Mouse (Mus musculus): ENCODE results near the gene Rhoc.
"Not testable (repeated sequence)": the region's sequence is repeated elsewhere in the genome, so short reads cannot be mapped to it uniquely, and the experiment has no call there.

Rhoc gene

DNA sequence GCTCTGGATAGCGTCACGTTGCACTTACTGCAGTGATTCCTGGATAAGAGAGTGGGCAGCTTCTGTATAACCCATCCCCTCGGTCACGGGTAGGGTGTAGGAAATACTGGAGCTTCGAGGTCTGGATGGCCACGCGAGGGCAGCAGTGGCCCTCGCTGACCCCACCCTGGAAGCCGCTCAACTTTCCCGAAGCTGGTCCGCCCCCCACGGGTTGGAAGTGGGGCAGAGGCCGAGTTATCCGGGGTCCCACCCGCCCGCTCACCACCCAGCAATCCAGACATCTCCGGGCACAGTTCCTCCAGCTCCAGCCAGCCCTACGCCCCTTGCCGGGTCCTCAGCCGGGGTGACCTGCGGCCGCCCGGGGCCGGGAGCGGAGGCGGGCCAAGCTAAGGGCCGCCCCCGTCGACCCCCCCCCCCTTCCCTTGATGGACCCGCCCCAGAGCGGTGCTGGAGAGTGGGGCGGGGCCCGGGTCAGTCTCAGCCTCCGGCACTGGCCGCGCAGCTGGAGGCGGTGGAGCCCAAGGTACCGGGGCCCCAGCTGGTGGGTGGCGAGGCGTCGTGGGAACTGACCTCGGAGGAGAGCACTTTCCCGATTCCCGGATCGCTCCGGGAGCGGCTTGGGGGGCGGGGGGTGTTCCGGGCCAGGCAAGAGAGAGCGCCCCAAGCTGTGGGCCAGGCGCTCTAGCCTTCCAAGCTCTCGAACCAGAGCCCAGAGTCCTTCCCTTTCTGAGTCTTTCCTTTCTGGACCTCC is 561 bp downstream of the Rhoc start:
- DNase-seq, result peak; percentile 85 to 88

DNA sequence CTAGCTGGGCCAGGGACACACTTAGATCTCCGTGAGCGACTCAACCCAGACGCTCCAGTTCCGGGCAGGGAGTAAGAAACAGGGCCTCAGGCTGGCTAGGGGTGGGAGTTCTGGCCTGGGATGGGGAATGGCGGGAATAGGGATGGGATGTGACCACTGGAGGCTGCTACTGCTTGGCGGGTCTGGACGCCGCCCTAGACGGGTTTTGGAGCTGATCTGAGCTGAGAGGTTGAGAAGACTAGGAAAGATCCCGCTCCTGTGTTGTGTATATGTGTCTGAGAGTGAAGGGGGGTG is 1.1 kb downstream of the Rhoc start:
- peak; percentile 23 to 33 for DNase-seq

DNA sequence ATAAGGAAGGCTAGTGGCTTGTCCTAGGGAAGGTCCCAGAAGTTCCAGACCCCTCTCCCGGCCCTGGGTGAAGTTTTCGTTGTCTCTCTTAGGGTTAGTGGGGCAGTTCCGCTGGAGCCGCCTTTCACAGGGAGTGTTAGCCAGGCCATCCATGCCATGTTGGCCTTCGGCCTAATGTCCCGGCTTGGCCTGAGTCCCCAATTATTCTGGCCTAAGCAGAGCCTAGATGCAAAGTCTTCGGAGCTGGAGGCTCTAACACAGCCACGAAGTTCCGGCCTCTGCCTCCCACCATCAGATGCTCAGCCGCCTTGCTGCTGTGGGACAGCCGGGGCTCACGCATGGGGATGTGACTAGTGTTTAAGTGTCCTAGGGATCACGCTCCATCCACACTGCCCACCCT is 1.6 kb downstream of the Rhoc start:
- DNase-seq, result peak; percentile 41 to 54

DNA sequence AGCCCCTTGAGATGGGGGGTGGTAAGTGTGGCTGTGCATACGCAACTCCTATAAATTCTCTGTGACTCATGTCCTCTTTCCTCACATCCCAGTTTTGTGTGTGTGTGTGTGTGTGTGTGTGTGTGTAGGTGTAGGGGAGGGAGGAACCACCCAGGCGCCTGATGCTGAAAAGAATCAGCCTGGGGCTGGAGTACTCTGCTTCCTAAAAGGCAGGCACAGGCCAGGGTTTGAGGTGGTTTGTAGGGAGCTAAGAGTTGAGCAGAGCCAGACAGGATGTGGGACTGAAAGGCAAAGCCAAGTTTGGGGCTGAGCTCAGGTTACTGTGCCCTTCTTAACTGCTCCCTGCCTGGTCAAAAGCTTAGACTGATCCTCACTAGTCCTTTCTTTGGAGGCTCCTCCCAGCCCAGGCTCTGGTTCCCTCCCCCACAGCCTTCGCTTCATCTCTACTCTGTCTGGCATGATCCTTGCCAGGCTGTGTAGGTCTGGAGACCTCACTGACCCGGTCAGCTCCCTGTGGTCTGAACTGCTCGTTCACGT is 2.3 kb downstream of the Rhoc start:
- DNase-seq, result peak; percentile 26 to 51

DNA sequence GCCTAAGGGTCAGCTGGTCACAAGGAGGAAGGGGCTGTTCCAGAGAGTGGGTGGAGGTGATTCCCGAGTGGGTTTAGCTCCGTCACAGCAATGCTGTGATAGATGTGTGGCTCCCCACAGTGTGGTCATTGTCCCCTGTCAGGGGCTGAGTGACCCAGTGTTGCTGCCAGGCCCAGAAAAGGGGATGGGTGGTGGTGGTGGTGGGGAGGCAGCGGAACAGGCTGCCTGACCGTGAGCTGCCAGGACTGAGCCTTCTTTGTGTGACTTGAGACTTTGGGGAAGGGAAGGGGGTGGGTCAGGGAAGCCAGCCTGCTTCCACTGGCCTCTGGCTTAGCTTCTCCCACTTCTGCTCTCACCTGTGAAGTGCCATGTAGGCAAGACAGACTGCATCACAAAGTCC is 2.8 kb downstream of the Rhoc start:
- no peak for DNase-seq

DNA sequence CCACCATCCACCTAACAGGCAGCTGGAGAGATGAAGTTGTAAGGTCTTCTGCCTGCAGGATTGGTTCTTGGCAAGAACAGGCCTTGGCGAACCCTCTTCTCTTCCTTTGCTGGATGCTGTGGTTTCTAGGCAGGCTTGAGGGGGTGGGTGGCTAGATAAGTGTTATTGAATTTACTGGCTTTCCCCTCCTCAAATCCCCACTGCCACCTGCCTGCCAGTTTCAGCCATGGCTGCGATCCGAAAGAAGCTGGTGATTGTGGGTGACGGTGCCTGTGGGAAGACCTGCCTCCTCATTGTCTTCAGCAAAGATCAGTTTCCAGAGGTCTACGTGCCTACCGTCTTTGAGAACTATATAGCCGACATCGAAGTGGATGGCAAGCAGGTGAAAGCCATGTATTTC is 3.5 kb downstream of the Rhoc start:
- no peak for DNase-seq

DNA sequence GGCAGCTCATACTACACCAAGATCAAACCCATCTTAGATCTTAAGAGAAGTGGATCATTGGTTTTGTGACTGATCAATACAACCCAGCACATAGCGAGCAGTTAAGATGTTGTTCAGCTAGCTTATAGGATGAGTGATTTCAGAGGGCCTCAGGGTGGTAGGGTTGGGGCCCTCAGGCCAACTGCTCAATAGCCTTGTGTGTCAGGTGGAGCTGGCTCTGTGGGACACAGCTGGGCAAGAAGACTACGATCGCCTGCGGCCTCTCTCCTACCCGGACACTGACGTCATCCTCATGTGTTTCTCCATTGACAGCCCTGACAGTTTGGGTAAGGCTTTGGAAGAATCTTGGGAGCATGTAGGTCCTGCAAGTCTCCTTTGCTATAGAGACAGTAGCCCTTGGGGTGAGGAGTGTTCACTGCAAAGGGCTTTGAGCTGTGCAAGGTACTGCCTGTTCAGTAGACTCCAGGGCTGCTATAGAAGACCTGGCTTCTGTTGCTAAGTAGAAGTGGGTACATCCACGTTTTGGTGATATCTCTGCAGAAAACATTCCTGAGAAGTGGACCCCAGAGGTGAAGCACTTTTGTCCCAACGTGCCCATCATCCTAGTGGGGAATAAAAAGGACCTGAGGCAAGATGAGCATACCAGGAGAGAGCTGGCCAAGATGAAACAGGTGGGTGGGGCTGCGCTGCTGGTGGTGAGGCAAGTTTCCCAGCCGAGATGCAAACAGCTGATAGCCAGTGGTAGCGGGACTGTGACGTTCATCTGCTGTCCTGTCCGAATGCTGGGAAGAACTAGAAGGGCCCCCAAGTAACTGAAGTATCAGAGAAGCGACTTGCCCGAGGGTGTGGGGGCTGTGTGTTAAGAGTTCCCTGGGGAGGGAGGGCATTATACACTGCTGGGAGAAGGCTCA is 4.4 kb downstream of the Rhoc start:
- DNase-seq, result peak in 1 of 2 experiments; percentile 50

DNA sequence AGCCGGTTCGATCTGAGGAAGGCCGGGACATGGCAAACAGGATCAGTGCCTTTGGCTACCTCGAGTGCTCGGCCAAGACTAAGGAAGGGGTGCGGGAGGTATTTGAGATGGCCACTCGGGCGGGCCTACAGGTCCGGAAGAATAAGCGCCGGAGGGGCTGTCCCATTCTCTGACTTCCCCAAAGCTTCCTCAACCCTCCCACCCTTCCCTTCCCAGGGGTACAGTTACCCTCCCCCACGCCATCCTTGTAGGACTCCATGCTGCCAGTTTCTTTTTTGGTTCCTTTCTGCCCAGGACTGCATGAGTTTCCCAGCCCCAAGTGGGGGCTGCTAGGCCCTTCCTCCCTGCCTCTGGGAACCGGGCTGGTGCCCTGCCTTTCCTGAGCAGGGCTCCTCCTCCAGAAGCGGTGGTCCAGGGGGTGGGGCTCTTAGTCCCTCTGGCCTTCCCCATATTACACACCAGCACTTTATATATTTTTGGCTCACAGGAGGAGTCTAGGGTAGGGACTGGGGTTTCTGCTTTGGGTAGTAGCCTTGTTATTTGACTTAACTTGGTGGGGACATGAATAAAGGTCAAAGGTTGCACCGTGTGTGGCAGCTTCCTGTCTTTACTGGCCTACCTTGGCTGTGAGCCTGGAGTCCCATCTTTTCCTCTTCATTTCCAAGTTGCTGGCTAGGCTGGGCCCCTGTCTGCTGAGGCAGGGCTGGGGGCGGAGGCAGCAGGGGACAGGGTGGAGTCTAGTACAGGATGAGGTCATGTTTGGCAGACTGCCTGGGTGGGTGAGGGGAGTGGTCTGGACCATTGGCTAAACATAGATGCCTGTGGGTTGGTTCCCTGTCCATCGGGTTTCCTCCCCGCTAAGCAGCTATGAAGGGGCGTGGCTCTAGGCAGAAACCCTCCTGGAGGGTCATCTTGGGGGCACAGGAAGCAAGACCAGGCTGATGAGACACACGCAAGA is 6.0 kb downstream of the Rhoc start:
- DNase-seq, result peak; percentile 93 to 95

DNA sequence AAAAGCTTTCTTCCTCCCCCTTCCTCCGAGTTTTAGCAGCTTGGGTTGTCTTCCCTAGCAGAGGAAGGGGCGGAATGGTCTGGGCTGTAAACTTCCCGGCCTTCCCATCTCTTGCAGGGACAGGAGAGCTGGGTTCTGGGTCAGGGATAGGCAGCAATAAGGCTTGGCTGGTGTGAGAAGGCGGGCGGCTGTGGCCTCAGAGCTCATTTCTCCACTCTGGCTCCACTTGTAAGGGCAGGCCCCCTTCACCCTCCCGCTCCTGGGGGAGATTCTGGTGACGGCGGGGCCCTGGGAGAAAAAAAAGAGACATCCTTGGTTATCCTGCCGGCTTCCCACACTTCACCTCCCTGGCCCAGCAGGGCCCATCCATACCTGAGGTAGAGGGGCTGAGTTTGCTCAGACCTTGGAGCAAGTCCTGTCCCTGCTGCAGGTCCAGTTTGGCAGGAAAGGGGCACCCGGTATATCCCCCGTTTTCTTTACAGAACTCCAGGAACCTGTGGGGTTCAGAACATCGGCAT is 6.8 kb downstream of the Rhoc start:
- no peak for DNase-seq

DNA sequence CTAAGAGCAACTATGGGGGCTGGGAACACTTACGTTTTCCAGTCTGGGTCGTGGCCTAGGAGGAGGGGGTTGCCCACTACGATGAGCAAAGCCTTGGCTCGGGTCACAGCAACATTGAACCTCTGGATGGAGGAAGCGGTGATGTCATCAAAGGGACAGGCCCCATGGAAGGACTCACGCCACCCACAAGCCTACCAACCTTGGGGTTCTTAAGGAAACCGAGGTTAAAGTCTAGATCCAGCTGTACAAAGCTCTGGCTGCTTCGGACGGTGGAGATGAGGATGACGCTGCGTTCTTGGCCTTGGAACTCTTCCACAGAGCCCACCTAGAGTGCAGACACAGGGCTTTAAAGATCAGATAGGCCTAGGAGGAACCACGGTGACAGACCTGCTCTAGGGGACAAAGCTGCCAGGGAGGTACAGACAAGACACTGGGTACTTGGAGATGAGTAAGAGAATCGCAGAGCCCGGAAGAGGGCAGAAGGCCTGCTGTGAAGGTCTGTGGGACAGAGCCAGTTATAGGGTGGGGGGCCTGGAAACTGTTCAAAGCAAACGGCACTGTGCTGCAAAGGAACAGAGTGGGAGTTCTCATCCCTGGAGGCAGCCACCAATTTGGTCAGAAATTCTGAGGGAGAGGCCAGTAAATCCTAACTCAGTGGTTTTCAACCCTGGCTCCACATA is 7.6 kb downstream of the Rhoc start:
- no peak for DNase-seq

DNA sequence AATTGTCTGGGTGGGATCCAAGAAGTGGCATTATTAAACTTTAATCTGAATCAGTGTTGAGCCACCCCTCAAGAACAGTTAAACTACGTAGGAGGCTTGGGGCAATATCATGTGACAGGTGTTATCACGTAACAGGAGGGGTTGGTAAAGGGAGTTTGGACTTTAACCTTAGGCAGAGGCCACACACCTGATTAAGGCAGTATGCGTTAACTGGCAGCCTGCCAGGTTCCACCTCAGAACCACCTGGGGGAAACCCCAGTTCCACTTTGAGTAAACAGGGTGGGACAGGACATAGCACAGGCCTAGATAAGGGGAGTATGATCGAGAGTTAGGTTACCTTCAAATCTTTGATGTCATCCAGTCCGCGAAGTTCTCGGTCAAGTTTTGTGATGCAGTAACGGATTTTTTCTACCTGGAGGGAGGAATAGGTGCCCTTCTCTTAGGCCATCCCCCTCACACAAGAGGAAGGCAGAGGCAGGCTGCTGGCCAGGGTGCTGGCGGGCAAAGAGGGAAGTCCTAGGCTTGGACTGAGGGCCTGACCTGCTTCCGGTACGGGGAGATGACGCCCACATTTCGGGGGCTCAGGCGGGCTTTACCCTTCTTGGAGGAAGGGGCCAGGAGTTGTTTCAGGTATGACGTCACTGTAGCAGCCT is 8.4 kb downstream of the Rhoc start:
- DNase-seq, result peak; percentile 57 to 76

DNA sequence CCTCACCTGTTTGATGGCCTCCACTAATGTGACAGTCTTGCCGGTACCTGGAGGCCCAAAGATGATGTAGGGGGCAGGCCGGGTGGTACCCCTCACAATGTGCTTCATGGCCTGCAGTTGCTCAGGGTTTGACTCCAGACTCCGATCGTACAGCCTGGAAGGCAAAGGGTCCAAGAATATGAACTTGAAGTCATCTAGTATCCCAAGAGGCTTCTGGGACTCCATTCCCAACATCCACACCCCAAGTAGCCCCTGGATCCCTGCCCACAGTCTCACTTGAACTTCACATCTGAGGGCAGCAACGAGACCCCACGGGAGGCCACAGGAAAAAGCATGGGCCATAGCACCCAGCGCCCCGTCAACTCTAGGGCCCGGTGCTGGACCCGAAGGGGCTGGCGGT is 12.5 kb downstream of the Rhoc start:
- no peak for DNase-seq

DNA sequence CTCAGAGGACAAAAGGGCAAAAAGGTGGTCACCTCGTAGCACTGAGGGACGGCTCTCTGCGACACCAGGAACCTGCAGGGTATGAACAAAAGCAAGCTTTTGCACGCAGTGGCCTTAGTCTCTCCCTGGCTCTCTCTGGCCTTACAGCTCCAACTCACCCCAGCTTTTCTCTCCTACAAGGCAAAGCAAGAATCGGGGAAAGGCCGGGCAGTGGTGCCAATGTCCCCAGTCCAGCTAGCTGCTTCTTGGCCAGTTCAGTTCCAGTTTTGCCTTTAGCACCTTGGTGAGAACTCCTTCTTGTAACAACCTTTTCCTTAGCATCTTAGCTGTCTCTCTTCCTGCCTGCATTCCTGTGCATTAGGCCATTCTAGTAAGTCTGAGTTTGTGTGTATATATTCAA is 13.3 kb downstream of the Rhoc start:
- no peak for DNase-seq

DNA sequence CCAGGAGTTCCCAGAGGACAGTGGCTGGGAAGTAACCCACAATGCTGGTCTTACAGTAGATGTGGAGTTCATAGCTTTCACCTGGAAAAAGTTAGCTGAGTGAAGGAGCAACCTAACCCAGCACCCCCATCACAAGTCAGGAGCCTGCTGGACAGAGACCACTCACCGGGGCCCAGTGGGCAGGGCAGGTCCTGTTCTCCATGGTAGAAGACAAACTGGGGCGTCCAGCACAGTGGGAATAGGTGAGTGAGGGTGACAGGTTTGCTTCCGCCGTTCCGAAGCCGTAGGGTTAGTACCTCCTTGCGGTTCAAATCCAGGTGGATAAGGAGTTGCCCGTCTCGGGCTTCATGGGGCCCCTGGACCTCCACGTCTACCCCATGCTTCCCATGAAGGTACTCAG is 16.1 kb downstream of the Rhoc start:
- no peak for DNase-seq

DNA sequence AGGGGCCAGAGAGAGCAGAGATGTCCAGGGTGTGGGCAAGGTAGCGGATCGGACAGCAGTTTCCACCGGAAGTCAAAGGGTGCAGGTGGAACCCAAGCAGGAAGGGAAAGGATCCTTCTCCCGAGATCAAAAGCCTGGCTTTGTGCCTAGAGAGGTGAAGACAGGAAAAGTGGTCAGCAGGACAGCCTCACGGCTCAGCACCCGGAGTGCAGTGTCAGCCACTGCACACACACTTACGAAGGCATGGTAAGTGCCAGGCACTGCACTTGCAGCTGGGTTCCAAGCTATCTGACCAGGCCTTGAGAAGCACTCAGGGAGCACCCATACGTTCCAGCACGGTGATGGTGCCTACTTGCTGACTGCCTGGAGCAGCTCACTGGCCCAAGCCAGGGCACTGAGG is 17.4 kb downstream of the Rhoc start:
- no peak for DNase-seq

DNA sequence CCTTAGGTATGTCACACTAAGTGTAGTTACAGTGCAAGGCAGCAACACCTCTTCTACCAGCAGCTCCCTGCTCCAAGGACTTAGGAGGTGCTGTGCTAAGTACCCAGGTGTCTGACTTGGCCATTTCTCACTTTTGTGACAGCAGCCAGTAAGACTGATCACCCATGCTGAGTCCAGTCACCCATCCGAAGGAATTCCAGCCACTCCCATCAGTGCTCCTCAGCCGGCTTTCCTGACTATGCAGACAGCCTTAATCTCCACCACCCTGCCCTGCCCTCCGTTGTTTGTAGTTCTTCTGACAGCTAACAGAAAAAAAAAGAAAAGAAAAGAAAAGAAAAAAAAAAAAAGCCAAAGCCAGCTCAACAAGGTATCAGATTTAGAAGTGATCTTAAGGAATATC is 23.6 kb downstream of the Rhoc start:
- DNase-seq, result no peak

DNA sequence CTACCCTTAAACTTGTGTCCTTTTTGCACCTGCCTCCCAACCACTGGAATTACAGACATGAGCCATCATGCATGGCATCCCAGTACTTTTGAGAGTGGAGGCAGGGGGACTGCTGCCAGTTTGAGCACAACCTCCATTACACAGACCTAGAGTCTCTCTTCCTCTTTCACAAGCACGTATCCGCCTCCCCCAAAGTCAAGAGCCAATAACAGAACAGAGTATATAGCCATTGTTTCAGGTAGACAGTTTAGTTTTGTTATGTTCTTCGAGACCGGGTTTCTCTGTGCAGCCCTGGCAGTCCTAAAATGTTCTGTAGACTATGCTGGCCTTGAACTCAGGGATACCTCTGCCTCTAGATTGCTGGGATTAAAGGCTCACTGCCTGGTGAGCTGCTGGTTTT is 24.1 kb downstream of the Rhoc start:
- no peak for DNase-seq

DNA sequence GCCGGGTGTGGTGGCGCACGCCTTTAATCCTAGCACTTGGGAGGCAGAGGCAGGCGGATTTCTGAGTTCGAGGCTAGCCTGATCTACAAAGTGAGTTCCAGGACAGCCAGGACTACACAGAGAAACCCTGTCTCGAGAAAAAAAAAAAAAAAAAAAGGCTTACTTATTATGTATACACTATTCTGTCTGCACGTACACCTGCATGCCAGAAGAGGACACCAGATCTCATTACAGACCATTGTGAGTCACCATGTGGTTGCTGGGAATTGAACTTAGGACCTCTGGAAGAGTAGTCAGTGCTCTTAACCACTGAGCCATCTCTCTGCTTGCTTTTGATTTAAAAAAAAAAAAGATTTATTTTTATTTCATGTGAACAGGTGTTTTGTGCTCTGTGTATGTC is 25.1 kb downstream of the Rhoc start:
- DNase-seq, result not testable (repeated sequence)

DNA sequence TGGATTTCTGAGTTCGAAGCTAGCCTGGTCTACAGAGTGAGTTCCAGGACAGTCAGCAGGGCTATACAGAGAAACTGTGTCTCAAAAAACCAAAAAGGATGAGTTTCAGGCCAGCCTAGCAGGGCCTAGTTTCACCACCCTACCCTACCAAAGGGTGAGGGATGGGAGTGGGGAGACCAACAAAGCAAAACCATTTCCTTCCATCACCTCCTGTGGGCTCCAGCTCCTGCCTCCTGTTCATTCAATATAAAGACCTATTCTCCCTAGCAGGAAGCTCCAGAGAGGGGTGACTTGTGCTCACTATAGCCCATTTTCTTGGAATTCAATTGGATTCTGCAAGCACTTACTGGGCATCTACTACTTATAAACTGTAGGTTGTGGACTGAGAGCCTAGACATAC is 26.6 kb downstream of the Rhoc start:
- no peak for DNase-seq

DNA sequence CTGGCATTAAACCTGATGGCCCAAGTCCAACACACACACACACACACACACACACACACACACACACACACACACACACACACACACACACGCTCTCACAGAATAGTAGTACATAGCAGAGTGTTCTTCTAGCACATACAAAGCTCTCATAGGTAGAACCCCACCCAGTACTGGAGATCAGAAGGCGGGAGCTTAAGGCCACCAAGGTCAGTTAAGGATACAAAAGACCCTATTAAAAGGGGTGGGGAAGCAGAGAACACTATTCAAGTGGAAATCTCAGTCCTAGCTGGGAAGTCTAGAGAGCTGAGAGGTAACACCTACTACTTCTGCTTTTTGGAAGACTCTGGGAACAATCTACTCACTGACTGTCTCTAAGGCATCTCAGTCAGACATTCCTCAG is 27.2 kb downstream of the Rhoc start:
- no peak for DNase-seq

DNA sequence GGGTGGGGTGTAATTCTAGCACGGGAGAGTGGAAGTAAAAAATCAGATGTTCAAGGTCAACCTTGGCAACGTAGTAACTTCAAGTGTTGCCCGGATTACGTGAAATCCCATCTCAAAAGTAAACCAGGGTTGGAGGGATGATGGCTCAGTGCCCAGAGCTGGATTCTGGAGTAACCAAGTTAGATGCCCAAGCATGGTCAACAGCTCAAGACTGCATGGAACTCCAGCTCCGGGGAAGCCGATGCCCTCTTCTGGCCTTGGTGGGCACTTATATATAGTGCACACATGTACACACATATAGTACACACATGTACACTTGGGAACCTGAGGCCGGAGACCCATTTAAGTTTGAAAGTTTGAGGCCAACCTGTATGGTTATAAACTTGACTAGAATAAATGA is 28.0 kb downstream of the Rhoc start:
- no peak for DNase-seq

Data from lung, adult 18-20 months (tissue).